Mouse (Mus musculus): ENCODE data around the gene Cpped1. TPM values are rescaled to one million over a fixed set of nuclear protein-coding genes. Genes with fewer than 3 reads are reported as not detected.

The Cpped1 gene
- polyA plus RNA-seq, 1 experiment from 2014 or later = 60.5 TPM

DNA sequence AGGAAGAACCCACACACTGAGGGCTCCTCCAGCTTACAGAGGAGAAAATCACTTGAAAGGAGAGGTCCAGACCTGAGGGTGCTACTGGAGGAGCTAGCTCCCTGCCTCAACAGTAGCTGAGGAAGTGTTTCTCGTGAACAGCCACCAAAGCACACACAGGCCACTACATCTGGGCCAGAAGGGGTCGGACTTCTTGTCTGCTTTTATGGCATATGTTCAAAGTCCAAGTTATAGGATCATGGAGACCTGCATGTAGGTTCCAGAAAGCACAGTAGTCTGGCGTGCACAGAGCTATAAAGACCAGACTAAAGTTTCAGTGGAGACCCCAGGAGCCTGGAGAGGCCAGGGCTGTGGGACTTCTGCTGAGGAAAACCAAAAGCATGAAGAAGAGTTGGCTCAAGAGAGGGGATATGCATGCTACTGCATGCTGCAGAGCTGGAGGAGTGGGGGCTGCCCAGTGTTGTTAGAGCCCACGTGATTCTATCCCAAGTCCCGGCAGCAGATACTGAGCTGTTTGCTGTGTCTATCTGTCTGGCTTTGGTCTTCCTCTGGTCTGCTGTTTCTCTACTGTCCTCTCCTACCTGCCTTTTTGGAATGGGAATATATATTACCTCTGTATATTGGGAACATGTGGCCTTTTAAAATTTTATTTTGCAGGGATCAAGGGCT is 60.1 kb downstream of the Cpped1 start:
- CTCF ChIA-PET = no interaction called here
- in situ Hi-C loops (cut with MboI; ENCODE audit: low pct_unique_long_range_greater_than_20kb) = no loop called here

DNA sequence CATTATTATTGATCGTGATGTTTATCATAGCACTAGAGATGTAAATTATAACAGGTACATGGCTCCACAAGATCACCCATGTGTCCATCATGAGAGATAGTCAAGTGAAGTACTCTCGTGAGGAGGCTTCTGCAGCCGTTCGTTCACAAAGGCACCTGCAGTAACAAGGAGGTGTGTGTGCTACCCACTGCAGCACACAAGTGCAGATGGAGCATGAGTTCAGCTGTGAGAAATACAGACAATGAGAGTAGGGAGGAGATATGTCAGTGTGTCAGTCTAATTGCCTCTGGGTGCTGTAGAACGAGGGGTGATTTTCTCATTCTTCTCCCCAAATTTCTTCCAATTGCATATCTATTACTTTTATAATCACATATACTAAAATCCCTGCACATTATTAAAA is 63.9 kb downstream of the Cpped1 start:
- no peak for DNase-seq (ENCODE audit: low read depth, low spot score)
- POLR2A ChIA-PET = no interaction called here
- no peak for TF ChIP-seq CTCF (IDR thresholded peaks at IDR 0.05)

More for the DNA sequence above, 60.1 kb downstream of the Cpped1 start:
- no peaks in the 10 kb centered on the region for H3K27me3 ChIP-seq
- TF ChIP-seq CTCF (IDR thresholded peaks at IDR 0.05) = no peak
- no peak for ATAC-seq
- no peak for DNase-seq (ENCODE audit: low read depth, low spot score)
- POLR2A ChIA-PET = no interaction called here

DNA sequence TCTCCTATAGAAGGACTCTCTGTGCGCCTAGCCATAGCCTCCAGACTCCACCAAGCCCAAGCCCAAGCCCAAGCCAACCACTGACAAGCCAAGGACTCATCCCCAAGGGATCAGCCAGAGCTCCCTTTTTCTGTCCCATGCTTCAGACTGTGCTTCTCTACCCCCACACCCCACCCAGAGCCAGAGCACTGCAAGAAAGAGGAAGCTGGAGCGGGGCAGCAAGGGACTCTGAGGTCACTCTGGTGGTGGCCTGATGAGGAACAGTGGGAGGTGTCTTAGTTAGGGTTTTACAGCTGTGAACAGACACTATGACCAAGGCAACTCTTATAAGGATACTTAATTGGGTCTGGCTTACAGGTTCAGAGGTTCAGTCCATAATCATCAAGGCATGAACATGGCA is 65.8 kb downstream of the Cpped1 start:
- POLR2A ChIA-PET = no interaction called here

More for the DNA sequence above, 63.9 kb downstream of the Cpped1 start:
- in situ Hi-C loops (cut with MboI; ENCODE audit: low pct_unique_long_range_greater_than_20kb) = no loop called here
- ATAC-seq = no peak
- H3K27me3 ChIP-seq = no peaks in the 10 kb centered on the region
- CTCF ChIA-PET = no interaction called here

DNA sequence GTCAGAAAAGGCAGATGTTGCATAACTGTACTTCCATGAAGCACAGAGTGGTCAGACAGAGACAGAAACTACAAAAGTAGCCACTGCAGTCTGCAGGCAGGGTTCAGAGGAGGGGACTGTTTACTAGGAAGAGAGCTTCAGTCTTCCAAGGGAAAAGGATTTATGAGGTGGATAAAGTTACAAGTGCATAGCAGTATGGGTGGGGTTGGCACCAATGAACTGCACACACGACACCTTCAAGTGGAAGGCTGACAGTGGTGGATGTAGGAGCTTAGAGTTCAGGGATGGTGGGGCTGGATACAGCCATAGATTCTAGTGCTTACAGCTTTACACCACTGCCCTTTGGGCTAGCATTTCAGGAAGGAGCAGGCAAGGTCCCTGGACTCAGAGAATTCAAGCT is 75.8 kb downstream of the Cpped1 start:
- TF ChIP-seq CTCF (IDR thresholded peaks at IDR 0.05) = no peak
- POLR2A ChIA-PET = interaction anchor here (1.2 kb wide), 1 partner anchor 9 kb away, joined by 4 read pairs; no protein-coding TSS in a partner anchor
- CTCF ChIA-PET = interaction anchor here (0.8 to 1.0 kb wide), 2 partner anchors 11 to 206 kb away, joined by 3 read pairs; no protein-coding TSS in a partner anchor
- H3K27me3 ChIP-seq = no peaks in the 10 kb centered on the region
- DNase-seq (ENCODE audit: low read depth, low spot score) (no peak), ATAC-seq (no peak)
- in situ Hi-C loops (cut with MboI; ENCODE audit: low pct_unique_long_range_greater_than_20kb) = no loop called here

More for the DNA sequence above, 65.8 kb downstream of the Cpped1 start:
- no peak for DNase-seq (ENCODE audit: low read depth, low spot score)
- H3K27me3 ChIP-seq = no peaks in the 10 kb centered on the region
- TF ChIP-seq CTCF (IDR thresholded peaks at IDR 0.05) = no peak
- ATAC-seq = no peak
- CTCF ChIA-PET = interaction anchor here (1.1 to 1.2 kb wide), 2 partner anchors 15 to 35 kb away, joined by 3 to 4 read pairs; no protein-coding TSS in a partner anchor
- in situ Hi-C loops (cut with MboI; ENCODE audit: low pct_unique_long_range_greater_than_20kb) = no loop called here

DNA sequence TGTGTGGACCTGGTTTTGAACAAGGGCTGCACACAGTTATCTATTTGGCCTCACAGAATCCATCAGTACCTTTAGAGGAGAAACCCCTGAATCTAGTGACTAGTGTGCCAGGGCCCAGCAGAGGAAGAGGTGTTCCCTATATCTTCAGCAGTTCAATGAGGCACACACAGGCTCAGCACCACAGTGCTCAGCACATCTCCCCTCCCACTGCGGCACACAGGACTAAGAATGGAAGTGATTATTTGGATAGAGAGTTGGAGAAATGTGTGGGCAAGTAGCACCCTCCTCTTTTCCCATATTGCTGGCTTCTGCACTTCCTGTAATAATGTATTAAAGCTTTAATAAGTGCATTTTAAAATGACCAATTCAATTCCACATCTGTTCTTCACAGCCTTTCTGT is 80.4 kb downstream of the Cpped1 start:
- ChIA-PET CTCF (no interaction called here), POLR2A (no interaction called here)
- no peak for DNase-seq (ENCODE audit: low read depth, low spot score)
- H3K27me3 ChIP-seq = no peaks in the 10 kb centered on the region
- in situ Hi-C loops (cut with MboI; ENCODE audit: low pct_unique_long_range_greater_than_20kb) = no loop called here
- no peak for TF ChIP-seq CTCF (IDR thresholded peaks at IDR 0.05)
- no peak for ATAC-seq

DNA sequence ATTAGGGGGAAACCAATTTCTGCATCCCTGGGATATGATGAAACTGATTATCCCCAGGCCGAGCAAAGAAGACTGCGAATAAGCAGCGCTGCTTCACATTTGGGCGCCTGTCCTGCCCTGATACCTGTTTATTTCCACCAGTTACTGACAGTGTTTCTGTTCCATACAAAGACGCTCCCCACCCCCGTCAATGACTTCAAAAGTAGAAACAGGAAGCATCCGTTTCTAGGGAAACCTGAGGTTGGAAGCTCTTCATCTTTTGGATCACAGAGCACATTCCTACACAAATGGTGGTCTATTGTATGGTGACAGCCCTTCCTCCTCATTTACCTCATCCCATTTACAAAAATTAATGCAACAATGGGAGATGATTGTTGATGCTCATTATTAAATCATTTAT is 84.4 kb downstream of the Cpped1 start:
- ATAC-seq = no peak
- H3K27me3 ChIP-seq = no peaks in the 10 kb centered on the region
- ChIA-PET POLR2A (interaction anchor here (0.7 to 1.1 kb wide), 2 partner anchors 9 to 10 kb away, joined by 3 to 4 read pairs; no protein-coding TSS in a partner anchor), CTCF (interaction anchor here (1.3 to 1.7 kb wide), 3 partner anchors 10 to 111 kb away, joined by 3 to 6 read pairs (median 4); no protein-coding TSS in a partner anchor)
- TF ChIP-seq CTCF (IDR thresholded peaks at IDR 0.05) = no peak
- no peak for DNase-seq (ENCODE audit: low read depth, low spot score)
- in situ Hi-C loops (cut with MboI; ENCODE audit: low pct_unique_long_range_greater_than_20kb) = loop anchor here (25.0 kb wide), 1 partner anchor 363 kb away; no protein-coding TSS in a partner anchor

DNA sequence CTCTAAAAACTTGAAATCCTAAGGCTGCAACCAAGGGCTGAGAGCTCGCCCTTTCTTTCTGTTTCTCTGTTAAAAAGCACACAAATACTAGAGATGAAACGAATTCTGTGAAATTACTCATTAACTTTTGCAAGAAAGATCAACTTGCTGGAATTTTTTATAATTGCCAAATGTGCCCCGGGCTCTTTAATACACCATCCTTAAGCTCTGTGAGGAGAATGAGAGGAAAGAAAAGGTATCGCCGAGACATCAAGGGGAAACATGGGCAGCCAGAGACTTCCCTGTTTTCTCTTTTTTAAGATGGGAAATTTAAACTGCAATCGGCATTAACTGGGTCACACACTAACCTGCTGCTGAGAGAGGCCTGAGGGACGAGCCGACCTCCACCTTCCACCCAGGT is 84.9 kb downstream of the Cpped1 start:
- ATAC-seq = peak; percentile 57
- POLR2A ChIA-PET = interaction anchor here (0.7 to 1.1 kb wide), 3 partner anchors 9 to 380 kb away, joined by 3 to 4 read pairs (median 3); no protein-coding TSS in a partner anchor
- no peak for TF ChIP-seq CTCF (IDR thresholded peaks at IDR 0.05)
- DNase-seq (ENCODE audit: low read depth, low spot score) = no peak
- H3K27me3 ChIP-seq = no peaks in the 10 kb centered on the region
- in situ Hi-C loops (cut with MboI; ENCODE audit: low pct_unique_long_range_greater_than_20kb) = loop anchor here (25.0 kb wide), 1 partner anchor 362 kb away; no protein-coding TSS in a partner anchor
- CTCF ChIA-PET = interaction anchor here (0.8 to 1.7 kb wide), 4 partner anchors 9 to 111 kb away, joined by 3 to 6 read pairs (median 4); no protein-coding TSS in a partner anchor

DNA sequence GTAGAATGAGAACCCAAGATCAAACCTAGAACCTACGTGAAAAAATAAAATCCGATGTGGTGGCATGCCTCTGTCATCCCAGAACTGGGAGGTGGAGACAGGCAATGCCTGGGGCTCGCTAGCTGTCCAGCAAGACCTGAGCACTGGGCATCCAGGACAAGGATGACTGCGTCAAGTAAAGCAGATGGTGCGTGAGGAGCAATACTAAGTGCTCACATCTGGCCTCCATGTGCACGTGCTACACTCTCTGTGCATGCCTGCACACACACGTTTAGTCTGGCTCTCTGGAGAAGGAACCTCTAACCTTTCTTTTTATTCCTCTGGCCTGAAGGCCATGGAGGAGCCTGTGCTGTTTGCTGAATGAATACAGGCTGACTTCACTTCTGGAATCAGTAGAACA is 88.5 kb downstream of the Cpped1 start:
- ATAC-seq (no peak), DNase-seq (ENCODE audit: low read depth, low spot score) (no peak)
- H3K27me3 ChIP-seq = no peaks in the 10 kb centered on the region
- no peak for TF ChIP-seq CTCF (IDR thresholded peaks at IDR 0.05)
- ChIA-PET CTCF (no interaction called here), POLR2A (no interaction called here)
- in situ Hi-C loops (cut with MboI; ENCODE audit: low pct_unique_long_range_greater_than_20kb) = loop anchor here (25.0 kb wide), 1 partner anchor 358 kb away; no protein-coding TSS in a partner anchor

DNA sequence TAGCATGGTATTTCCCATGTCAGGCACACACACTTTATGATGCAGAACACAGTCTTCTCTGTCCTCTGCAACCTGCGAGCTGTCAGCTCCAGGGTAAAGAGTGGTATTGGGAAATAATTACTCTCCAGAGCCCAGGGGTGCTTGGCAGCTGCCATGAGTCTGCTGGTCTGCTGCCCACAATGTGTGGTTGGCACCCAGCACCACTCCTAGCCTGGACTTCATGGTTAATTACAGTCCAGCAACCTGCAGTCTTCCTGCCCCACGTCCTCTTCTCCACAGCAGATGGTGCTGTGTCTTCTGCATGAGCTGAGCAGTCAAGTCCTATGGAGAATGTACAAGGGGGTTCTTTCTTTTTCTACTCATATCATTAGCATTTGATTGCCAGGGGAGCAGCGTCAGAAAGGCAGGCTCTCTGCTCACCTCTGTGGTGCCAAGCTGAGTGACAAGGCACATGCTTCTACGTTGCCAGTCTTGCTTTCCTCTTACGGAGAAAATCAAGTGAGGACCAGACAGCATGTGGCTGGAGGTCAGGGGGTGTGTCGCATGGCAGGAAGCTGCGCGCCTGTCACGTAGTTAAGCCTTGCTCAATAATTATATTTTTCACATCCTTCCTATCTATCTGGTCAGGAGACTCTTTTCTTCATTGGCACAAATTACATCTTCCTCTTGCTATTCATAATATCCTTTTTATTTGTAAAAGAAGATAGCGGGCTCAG is 94.2 kb downstream of the Cpped1 start:
- peak; percentile 89 for DNase-seq (ENCODE audit: low read depth, low spot score)
- H3K27me3 ChIP-seq = no peaks in the 10 kb centered on the region
- ATAC-seq = peak; percentile 97

DNA sequence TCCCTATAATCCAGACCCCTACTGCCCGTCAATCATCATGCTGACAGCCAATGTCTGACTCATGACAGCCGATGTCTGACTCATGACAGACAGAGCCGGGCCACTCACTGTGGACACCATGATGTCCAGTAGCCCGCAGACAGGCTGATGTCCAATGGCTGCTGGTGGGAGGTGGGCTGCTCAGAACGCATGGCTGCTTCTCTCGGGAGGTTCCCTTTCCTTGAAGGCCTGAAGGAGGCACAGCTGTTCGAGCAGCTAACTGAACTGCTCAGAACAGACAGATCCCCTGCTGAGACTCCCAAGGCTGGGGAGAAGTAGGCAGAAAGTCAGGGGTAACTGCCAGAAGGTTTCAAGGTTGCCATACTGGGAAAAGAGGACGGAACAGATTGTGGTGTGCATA is 97.1 kb downstream of the Cpped1 start:
- no peak for ATAC-seq
- ChIA-PET POLR2A (no interaction called here), CTCF (interaction anchor here (0.6 kb wide), 1 partner anchor 94 kb away, joined by 3 read pairs; no protein-coding TSS in a partner anchor)
- TF ChIP-seq CTCF (IDR thresholded peaks at IDR 0.05) = no peak
- DNase-seq (ENCODE audit: low read depth, low spot score) = no peak
- in situ Hi-C loops (cut with MboI; ENCODE audit: low pct_unique_long_range_greater_than_20kb) = loop anchor here (25.0 kb wide), 1 partner anchor 350 kb away; no protein-coding TSS in a partner anchor
- no peaks in the 10 kb centered on the region for H3K27me3 ChIP-seq

More for the DNA sequence above, 94.2 kb downstream of the Cpped1 start:
- TF ChIP-seq CTCF (IDR thresholded peaks at IDR 0.05) = peak; percentile 57
- CTCF ChIA-PET = interaction anchor here (1.2 to 1.7 kb wide), 6 partner anchors 9 to 385 kb away, joined by 3 to 6 read pairs (median 4); no protein-coding TSS in a partner anchor
- in situ Hi-C loops (cut with MboI; ENCODE audit: low pct_unique_long_range_greater_than_20kb) = loop anchor here (25.0 kb wide), 1 partner anchor 353 kb away; no protein-coding TSS in a partner anchor
- POLR2A ChIA-PET = interaction anchor here (1.0 to 1.2 kb wide), 2 partner anchors 9 to 75 kb away, joined by 3 to 4 read pairs; no protein-coding TSS in a partner anchor

Data from Patski (cell line).